Mouse (Mus musculus) embryonic facial prominence, embryonic 14.5 days (tissue): ENCODE measurements at regions not wholly inside any gene's neighbourhood (a gene's known extent, or its start where the extent isn't known, plus 50 kb on each side); places are given as distances from the start of the nearest gene placed in this dataset.
A peak's percentile ranks its signal among the peaks of the same experiment; 100 is the strongest.

ENCODE experiments used
- ATAC-seq: fragments of 200-750 bp; cut with Nextera tagmentation; 2 replicates; pipeline ENCODE4 v1.8.0; 2017; ENCODE audit warnings: low read depth, moderate number of reproducible peaks, moderate TSS enrichment
- DNase-seq: peaks from one replicate; pipeline ENCODE4 v3.0.0-alpha.2; 2015; ENCODE audit warnings: low spot score
- H3K27ac ChIP-seq: fragments of 300-500 bp; sonication (generic); replicated peaks from 2 replicates; pipeline ENCODE4 v1.5.1; 2014; ENCODE audit warnings: low read depth, mild to moderate bottlenecking, low read length, moderate library complexity
- H3K27me3 ChIP-seq: fragments of 300-500 bp; sonication (generic); replicated peaks from 2 replicates; pipeline ENCODE4 v1.6.1; 2014; ENCODE audit warnings: low read length; ENCODE audit not compliant: control insufficient read depth, insufficient read depth
- H3K36me3 ChIP-seq: fragments of 300-500 bp; sonication (generic); 2 replicates; pipeline ENCODE4 v1.6.1; 2014; ENCODE audit warnings: low read length, mixed read lengths; ENCODE audit not compliant: control insufficient read depth, insufficient read depth
- H3K4me1 ChIP-seq: fragments of 300-500 bp; sonication (generic); 2 replicates; pipeline ENCODE4 v1.6.1; 2014; ENCODE audit warnings: antibody characterized with exemption, low read length; ENCODE audit not compliant: control insufficient read depth, insufficient read depth
- H3K4me2 ChIP-seq: fragments of 300-500 bp; sonication (generic); 2 replicates; pipeline ENCODE4 v1.6.1; 2014; ENCODE audit warnings: low read depth, mild to moderate bottlenecking, low read length, moderate library complexity, mixed read lengths
- H3K4me3 ChIP-seq: fragments of 300-500 bp; sonication (generic); 2 replicates; pipeline ENCODE4 v1.5.1; 2014; ENCODE audit warnings: low read depth, mild to moderate bottlenecking, low read length
- H3K9ac ChIP-seq: fragments of 300-500 bp; sonication (generic); 2 replicates; pipeline ENCODE4 v1.6.1; 2014; ENCODE audit warnings: low read depth, mild to moderate bottlenecking, low read length, moderate library complexity, mixed read lengths
- H3K9me3 ChIP-seq: fragments of 300-500 bp; sonication (generic); 2 replicates; pipeline ENCODE4 v1.6.1; 2016; ENCODE audit warnings: low read length; ENCODE audit not compliant: control insufficient read depth
- WGBS: fragments of 180-500 bp; shearing (Covaris S2); extraction: QIAGEN DNeasy Blood & Tissue Kit; methylation state at CpG from one replicate; pipeline ENCODE4 v1.1.7; 2014; 5-methylcytosine and 5-hydroxymethylcytosine counted together

DNA sequence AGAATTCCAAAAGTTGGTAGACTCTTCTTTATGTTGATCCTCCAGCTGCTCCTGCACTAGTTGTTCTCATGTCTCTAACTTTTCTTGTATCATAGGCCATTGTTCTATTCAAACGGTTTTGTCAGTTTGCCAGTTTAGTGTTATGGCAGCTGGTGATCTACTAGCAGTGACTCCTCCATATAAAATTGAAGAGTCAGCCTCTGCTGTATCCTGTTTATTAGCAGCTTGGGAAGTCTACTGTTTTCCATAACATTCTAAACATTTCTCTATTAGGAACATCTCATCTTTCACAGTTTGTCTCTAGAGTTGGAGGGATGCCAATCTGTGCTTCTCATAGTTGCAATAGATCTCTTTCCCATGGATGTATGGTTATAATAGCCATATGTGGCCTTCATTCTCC lies 58.6 kb downstream of the Drd1 start:
- Histone ChIP-seq H3K27ac (no peak overlapping the region), H3K4me1 (no peaks in the 10 kb centered on the region), H3K9me3 (no peaks in the 10 kb centered on the region), H3K9ac (no peak overlapping the region), H3K27me3 (no peaks in the 10 kb centered on the region), H3K4me2 (no peak overlapping the region), H3K4me3 (no peak overlapping the region), H3K36me3 (no peaks in the 10 kb centered on the region)
- WGBS: 54% methylated on average over 1 of the region's 1 CpGs
- DNase-seq (peak; percentile 24), ATAC-seq (no peak)

DNA sequence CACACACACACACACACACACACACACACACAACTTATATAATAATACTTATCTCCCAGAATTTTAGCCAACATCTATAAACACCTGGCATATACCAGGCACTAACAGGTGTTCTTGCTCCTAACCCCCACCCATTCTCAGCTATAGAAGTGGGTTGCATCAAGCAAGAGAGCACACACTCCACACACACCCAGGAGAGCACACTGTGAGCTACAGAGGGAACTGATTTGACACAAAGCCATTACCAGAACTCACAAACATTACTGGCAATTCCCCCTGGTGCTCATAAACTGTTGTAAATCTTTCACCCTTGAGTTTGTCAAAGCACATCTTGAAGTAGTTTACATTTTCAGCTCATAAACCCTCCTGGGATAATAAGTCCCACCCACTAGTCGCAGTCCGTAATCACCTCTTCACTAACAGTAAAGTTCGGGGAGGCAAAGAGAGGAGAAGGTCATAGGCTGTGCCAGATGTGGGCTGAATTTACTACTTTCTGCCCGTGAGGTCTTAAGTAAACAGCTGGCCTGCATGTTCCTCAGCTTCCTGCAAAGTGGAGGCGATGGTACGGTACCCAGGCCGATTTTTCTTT lies 62.5 kb downstream of the Drd1 start:
- Histone ChIP-seq H3K4me3 (no peak overlapping the region), H3K4me1 (no peaks in the 10 kb centered on the region), H3K27me3 (no peaks in the 10 kb centered on the region), H3K9me3 (no peaks in the 10 kb centered on the region), H3K36me3 (no peaks in the 10 kb centered on the region), H3K9ac (no peak overlapping the region), H3K27ac (no peak overlapping the region), H3K4me2 (no peak overlapping the region)
- DNase-seq (no peak), ATAC-seq (no peak)
- WGBS: 31% methylated on average over 7 of the region's 7 CpGs

DNA sequence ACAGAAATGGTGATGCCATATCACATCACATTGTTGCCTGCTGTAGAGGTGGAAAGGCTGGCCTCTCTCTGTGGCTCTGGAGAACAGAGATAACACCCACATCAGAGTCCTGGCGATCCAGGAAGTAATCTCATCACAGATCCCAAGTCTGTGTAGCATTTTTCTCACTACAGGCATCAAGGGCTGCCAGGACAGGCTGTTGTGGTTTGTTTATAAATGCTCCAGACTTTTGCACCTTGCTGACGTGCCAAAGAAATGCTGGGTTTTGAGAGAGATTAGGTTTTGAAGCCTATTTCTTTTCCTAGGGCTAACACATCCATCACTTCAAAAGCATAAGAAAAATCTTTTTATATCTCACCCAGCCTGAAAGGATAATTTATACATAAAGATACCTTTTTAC lies 76.3 kb downstream of the Drd1 start:
- Histone ChIP-seq H3K9me3 (no peaks in the 10 kb centered on the region), H3K27me3 (no peaks in the 10 kb centered on the region), H3K27ac (no peak overlapping the region), H3K4me3 (no peak overlapping the region), H3K36me3 (no peaks in the 10 kb centered on the region), H3K4me2 (no peak overlapping the region), H3K4me1 (no peaks in the 10 kb centered on the region), H3K9ac (no peak overlapping the region)
- ATAC-seq (no peak), DNase-seq (no peak)
- WGBS: 42% methylated on average over 2 of the region's 2 CpGs

DNA sequence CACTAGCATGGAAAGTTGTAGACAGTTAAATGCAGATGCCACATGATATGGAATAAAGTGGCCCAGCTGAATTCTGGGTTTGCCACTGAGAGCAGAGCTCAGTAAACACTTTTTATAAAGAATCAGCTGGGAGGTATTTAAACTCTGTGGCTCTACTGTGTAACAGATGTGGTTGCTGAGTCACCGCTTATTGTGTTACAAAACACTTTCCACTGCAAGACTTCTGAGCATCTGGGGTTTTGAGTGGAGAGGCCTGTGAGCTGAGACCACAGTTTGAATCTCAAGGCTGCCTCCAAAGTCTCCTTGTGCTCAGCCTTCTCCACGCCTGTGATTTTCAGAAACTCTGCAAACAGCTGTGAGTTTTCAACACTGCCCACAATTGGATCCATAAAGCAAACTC lies 86.1 kb downstream of the Drd1 start:
- ATAC-seq (peak; percentile 57; the same call in 1 of the 2 replicates), DNase-seq (peak; percentile 82)
- no peak overlapping the region for H3K4me2 ChIP-seq
- H3K9ac ChIP-seq: no peak overlapping the region
- no peaks in the 10 kb centered on the region for H3K27me3 ChIP-seq
- peaks cover 9% of the 10 kb centered on the region; the same call in 1 of the 2 replicates for H3K9me3 ChIP-seq
- no peaks in the 10 kb centered on the region for H3K36me3 ChIP-seq
- H3K4me1 ChIP-seq: no peaks in the 10 kb centered on the region
- H3K4me3 ChIP-seq: no peak overlapping the region
- WGBS: 36% methylated on average over 2 of the region's 2 CpGs
- H3K27ac ChIP-seq: no peak overlapping the region

DNA sequence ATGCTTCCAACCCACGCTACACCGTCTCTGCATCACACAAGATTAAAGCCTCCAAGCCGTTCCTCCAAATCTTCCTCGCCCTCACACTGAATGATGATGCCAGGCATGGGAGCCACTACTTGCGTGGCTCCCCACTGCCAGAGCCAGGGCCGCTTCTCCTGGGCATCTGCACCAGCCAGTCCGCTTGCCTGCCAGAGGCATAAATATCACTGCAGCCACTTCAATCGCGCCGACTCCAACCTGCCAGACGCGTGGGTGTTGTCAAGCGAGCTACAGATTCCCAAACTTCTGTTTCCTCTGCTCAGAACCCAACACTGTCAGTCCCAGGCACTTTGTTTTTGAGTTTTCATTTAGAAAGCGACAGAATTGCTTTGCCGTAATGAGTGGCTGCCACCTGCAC lies 99.3 kb downstream of the Drd1 start:
- Histone ChIP-seq H3K36me3 (no peaks in the 10 kb centered on the region), H3K4me1 (no peaks in the 10 kb centered on the region), H3K4me3 (no peak overlapping the region), H3K9me3 (no peaks in the 10 kb centered on the region), H3K27me3 (no peaks in the 10 kb centered on the region), H3K9ac (no peak overlapping the region), H3K27ac (no peak overlapping the region), H3K4me2 (no peak overlapping the region)
- DNase-seq: no peak
- WGBS: 87% methylated on average over 15 of the region's 15 CpGs
- ATAC-seq: no peak

DNA sequence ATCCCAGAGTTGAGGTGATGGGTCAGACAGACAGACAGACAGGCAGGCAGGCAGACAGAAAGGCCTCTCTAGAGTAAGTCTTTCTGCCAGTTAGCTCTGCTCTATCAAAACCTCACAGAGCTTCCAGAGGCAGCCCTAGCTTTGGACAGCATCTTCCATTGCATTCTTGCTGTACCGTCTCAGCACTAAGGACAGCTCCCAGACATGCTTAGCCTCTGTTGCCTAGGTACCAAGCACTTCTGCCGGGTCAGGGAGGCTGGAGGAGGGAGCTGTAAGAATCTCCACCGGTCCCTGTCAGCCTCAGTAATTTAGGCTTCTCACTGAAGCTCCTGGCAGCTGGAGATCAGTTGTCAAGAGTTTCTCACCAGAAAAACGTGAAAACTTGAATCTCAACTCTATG lies 107.4 kb downstream of the Drd1 start:
- DNase-seq (peak; percentile 88), ATAC-seq (no peak)
- Histone ChIP-seq H3K9me3 (no peaks in the 10 kb centered on the region), H3K4me2 (no peak overlapping the region), H3K4me1 (no peaks in the 10 kb centered on the region), H3K9ac (no peak overlapping the region), H3K27ac (no peak overlapping the region), H3K4me3 (no peak overlapping the region), H3K27me3 (no peaks in the 10 kb centered on the region), H3K36me3 (no peaks in the 10 kb centered on the region)
- WGBS: under 1% methylated on average over 4 of the region's 4 CpGs

DNA sequence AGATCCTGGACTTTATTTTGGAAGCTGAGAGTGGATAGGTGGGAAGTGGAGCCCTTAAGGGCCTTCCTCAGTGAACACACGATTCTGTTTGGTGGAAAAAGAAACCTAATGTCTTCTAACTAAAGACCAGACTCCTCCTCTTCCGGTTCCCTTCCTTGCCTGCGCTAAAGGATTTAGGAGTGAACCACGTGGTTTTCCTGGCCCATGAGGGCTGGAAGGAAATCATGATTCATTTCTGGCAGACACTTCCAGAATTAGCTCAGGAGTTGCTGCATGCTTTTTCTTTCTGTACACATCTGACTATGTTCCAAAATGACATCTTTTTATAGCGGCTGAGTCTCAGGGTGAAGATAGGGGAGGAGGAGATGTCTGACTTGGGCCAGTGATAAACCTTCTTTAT lies 109.8 kb downstream of the Drd1 start:
- no peak overlapping the region for H3K27ac ChIP-seq
- 63% methylated on average over 5 of the region's 5 CpGs for WGBS
- no peaks in the 10 kb centered on the region for H3K9me3 ChIP-seq
- H3K27me3 ChIP-seq: no peaks in the 10 kb centered on the region
- no peak overlapping the region for H3K9ac ChIP-seq
- ATAC-seq (no peak), DNase-seq (no peak)
- H3K4me3 ChIP-seq: no peak overlapping the region
- no peaks in the 10 kb centered on the region for H3K4me1 ChIP-seq
- no peaks in the 10 kb centered on the region for H3K36me3 ChIP-seq
- H3K4me2 ChIP-seq: no peak overlapping the region

DNA sequence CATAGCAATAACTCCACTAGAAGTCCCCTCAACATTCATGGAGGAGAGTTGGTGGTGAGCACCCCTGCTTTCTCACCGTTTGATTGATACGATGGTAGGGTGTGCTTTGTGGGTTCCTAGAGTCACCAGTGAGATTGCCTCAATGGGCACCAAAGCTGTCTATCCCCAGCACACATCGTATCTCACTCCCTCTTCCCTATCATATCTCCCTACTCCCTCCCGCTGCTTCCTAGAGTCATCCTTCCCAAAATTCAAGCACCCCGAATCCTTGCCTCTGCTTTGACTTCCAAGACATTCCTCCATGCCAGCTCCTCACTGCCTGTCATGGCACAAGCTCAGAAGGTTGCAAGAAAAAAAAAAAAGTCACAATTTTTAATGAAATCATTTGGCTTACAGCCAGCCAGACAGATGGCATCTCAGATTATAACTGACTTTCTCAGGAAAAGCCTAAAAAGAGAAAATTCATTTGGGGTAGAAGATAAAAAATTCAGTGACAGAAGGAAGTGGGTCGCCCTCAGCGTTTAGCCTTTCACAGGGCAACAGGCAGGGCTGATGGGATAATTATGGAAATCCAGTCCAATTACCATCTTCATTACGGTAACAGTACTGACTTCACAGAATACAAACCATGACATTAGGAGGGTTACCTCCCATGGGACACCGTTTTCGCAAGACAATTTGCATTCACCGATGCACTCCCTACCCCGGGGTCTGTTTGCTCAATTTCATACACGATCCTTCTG lies 114.3 kb downstream of the Drd1 start:
- H3K4me3 ChIP-seq: no peak overlapping the region
- ATAC-seq: no peak
- H3K9me3 ChIP-seq: no peaks in the 10 kb centered on the region
- 68% methylated on average over 13 of the region's 13 CpGs for WGBS
- H3K27me3 ChIP-seq: no peaks in the 10 kb centered on the region
- no peak for DNase-seq
- no peak overlapping the region for H3K27ac ChIP-seq
- no peaks in the 10 kb centered on the region for H3K4me1 ChIP-seq
- H3K4me2 ChIP-seq: no peak overlapping the region
- H3K9ac ChIP-seq: no peak overlapping the region
- H3K36me3 ChIP-seq: no peaks in the 10 kb centered on the region

DNA sequence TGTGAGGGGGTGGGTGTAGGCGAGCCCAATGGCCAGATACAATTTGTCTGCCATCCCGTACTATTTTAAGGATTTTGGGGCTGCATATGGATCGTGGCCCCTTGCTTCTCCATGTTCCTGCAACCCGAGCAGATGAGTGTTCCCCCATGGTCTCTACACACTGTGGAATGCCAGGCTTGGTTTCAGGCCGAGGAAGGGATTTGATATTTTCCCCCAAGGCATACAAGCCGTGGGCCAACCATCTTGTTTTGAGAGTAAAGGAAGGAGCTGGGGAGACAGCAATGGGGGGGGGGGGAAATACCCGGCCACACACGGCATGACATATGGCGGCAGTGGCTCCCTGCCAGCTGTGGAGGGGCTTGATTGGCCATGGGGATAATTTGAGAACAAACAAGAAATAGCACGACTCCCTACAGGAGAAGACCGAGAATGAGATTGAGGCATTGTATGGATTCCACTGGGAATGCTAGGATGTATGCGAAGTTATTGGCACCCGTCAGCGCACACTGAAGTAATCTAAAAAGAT lies 120.3 kb downstream of the Drd1 start:
- H3K27ac ChIP-seq: no peak overlapping the region
- no peak overlapping the region for H3K4me2 ChIP-seq
- DNase-seq (no peak), ATAC-seq (no peak)
- no peaks in the 10 kb centered on the region for H3K36me3 ChIP-seq
- H3K4me3 ChIP-seq: no peak overlapping the region
- no peaks in the 10 kb centered on the region for H3K27me3 ChIP-seq
- H3K4me1 ChIP-seq: no peaks in the 10 kb centered on the region
- H3K9ac ChIP-seq: no peak overlapping the region
- 71% methylated on average over 14 of the region's 14 CpGs for WGBS
- no peaks in the 10 kb centered on the region for H3K9me3 ChIP-seq
